Mouse (Mus musculus): ENCODE data around the gene Ppm1n. TPM values are rescaled to one million over a fixed set of nuclear protein-coding genes. Genes with fewer than 3 reads are reported as not detected.

Gene Ppm1n
- polyA plus RNA-seq, 1 experiment from 2014 or later = not detected

- peaks cover 10% of the 10 kb centered on the region; the same call in 1 of the 2 replicates for H3K4me1 ChIP-seq
- ATAC-seq (ENCODE audit: low FRiP score, low read depth) = no peak
- no peak overlapping the region for H3K27ac ChIP-seq
- no peaks in the 10 kb centered on the region for H3K9me3 ChIP-seq
- H3K36me3 ChIP-seq = peaks cover 16% of the 10 kb centered on the region
- no peaks in the 10 kb centered on the region for H3K27me3 ChIP-seq (replicated peaks)
- H3K9ac ChIP-seq = no peak overlapping the region
- H3K4me3 ChIP-seq = no peak overlapping the region
- no peak overlapping the region for H3K4me2 ChIP-seq (replicated peaks)
- 95% methylated on average over 2 of the region's 2 CpGs for WGBS
Observed at GRCm38 (mm10) chr7:19235092-19235671, 44.7 kb downstream of the Ppm1n start.

DNA sequence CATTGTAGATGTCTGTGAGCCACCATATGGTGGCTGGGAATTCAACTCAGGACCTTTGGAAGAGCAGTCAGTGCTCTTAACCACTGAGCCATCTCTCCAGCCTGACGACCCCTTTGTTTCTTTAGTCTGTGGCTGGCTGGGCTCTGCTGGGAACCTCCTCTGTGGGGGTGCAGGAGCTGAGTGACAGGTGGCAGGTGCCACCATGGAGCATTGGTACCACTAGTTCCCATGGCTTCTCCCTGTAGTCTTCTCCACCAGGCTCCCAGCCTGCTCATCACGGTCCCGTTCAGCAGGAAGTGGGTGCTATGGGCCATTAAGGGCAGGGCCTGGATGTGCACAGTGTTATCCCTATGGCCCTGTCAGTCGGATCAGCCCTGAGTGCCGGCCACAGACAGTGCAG is 45.2 kb downstream of the Ppm1n start:
- WGBS = 82% methylated on average over 5 of the region's 5 CpGs
- H3K9ac ChIP-seq = no peak overlapping the region
- peaks cover 9% of the 10 kb centered on the region for H3K4me1 ChIP-seq
- no peak for ATAC-seq (ENCODE audit: low FRiP score, low read depth)
- no peak overlapping the region for H3K4me2 ChIP-seq (replicated peaks)
- H3K27ac ChIP-seq = no peak overlapping the region
- no peak overlapping the region for H3K4me3 ChIP-seq
- no peaks in the 10 kb centered on the region for H3K9me3 ChIP-seq
- H3K36me3 ChIP-seq = peaks cover 16% of the 10 kb centered on the region
- H3K27me3 ChIP-seq (replicated peaks) = no peaks in the 10 kb centered on the region

- no peak for ATAC-seq (ENCODE audit: low FRiP score, low read depth)
- Histone ChIP-seq H3K9ac (no peak overlapping the region), H3K4me1 (peaks cover 14% of the 10 kb centered on the region), H3K9me3 (no peaks in the 10 kb centered on the region), H3K27ac (no peak overlapping the region), H3K4me2 (replicated peaks) (no peak overlapping the region), H3K4me3 (no peak overlapping the region), H3K36me3 (peaks cover 16% of the 10 kb centered on the region), H3K27me3 (replicated peaks) (no peaks in the 10 kb centered on the region)
- 94% methylated on average over 3 of the region's 3 CpGs for WGBS
Observed at GRCm38 (mm10) chr7:19231849-19232248, 48.0 kb downstream of the Ppm1n start.

GRCm38 (mm10) chr7:19230899-19231298 is 49.0 kb downstream of the Ppm1n start:
- H3K4me2 ChIP-seq (replicated peaks) = no peak overlapping the region
- no peak for ATAC-seq (ENCODE audit: low FRiP score, low read depth)
- WGBS = 95% methylated on average over 5 of the region's 5 CpGs
- H3K4me3 ChIP-seq = no peak overlapping the region
- no peaks in the 10 kb centered on the region for H3K9me3 ChIP-seq
- no peaks in the 10 kb centered on the region for H3K27me3 ChIP-seq (replicated peaks)
- peaks cover 17% of the 10 kb centered on the region for H3K36me3 ChIP-seq
- H3K4me1 ChIP-seq = peaks cover 17% of the 10 kb centered on the region
- H3K9ac ChIP-seq = no peak overlapping the region
- no peak overlapping the region for H3K27ac ChIP-seq

GRCm38 (mm10) chr7:19230041-19230580 is 49.8 kb downstream of the Ppm1n start:
- no peak overlapping the region for H3K27ac ChIP-seq
- no peak for ATAC-seq (ENCODE audit: low FRiP score, low read depth)
- H3K27me3 ChIP-seq (replicated peaks) = no peaks in the 10 kb centered on the region
- no peak overlapping the region for H3K9ac ChIP-seq
- no peak overlapping the region for H3K4me3 ChIP-seq
- no peaks in the 10 kb centered on the region for H3K9me3 ChIP-seq
- H3K4me1 ChIP-seq = peaks cover 17% of the 10 kb centered on the region
- H3K36me3 ChIP-seq = peaks cover 19% of the 10 kb centered on the region
- WGBS = 96% methylated on average over 2 of the region's 2 CpGs
- H3K4me2 ChIP-seq (replicated peaks) = peak overlapping the region; percentile 86

DNA sequence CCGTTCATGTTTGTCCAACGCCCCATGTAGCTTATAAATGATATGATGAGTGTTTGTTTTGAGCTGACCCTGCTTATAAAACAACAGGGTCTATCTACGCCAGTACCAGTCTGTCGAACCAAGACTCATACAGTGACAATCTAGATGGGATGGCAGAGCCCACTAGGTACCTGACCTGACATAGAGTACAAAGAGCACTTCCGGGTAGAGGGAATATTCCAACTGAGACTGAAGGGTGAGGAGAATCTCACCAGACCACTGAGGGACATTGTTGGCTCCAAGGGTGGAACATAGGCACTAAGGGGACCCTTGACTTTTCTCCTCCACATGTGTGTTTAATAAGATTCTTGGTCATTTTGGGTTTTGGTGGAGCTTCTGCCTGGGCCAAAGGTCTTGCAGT is 50.5 kb downstream of the Ppm1n start:
- 0 out of 2 replicates have a peak overlapping the region, but pooled peaks have one; percentile 60 for H3K27ac ChIP-seq
- 51% methylated on average over 5 of the region's 5 CpGs for WGBS

DNA sequence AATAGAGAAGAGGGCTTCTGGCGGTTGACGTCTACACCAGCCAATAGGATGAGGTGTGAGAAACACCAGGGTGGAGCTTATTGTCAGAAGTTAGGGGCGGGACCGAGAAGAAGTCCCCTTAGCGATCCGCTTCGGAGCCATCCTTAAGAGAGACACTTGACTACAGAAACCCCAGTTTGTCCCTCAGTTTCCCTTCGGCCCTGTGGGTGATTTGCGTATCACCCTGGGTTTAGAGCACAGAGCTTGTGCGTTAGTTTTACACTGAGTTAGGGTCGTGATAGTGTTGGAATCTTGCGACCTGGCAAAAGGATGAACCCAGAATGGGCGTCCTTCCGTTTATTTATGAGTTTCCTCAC is 51.1 kb downstream of the Ppm1n start:
- under 1% methylated on average over 14 of the region's 14 CpGs for WGBS
- peak overlapping the region; percentile 86 for H3K4me2 ChIP-seq (replicated peaks)
- peak overlapping the region; percentile 64 for H3K9ac ChIP-seq
- peaks cover 19% of the 10 kb centered on the region for H3K36me3 ChIP-seq
- H3K9me3 ChIP-seq = no peaks in the 10 kb centered on the region
- peak overlapping the region; percentile 55 for H3K4me3 ChIP-seq
- H3K4me1 ChIP-seq = peaks cover 17% of the 10 kb centered on the region
- peak overlapping the region; percentile 60; the same call in 1 of the 2 replicates for H3K27ac ChIP-seq
- no peak for ATAC-seq (ENCODE audit: low FRiP score, low read depth)
- no peaks in the 10 kb centered on the region for H3K27me3 ChIP-seq (replicated peaks)

More for the DNA sequence above, 50.5 kb downstream of the Ppm1n start:
- H3K4me2 ChIP-seq (replicated peaks) = peak overlapping the region; percentile 86
- H3K36me3 ChIP-seq = peaks cover 19% of the 10 kb centered on the region
- no peaks in the 10 kb centered on the region for H3K9me3 ChIP-seq
- peak overlapping the region; percentile 64 for H3K9ac ChIP-seq
- H3K4me1 ChIP-seq = peaks cover 17% of the 10 kb centered on the region
- no peaks in the 10 kb centered on the region for H3K27me3 ChIP-seq (replicated peaks)
- peak overlapping the region; percentile 55 for H3K4me3 ChIP-seq
- no peak for ATAC-seq (ENCODE audit: low FRiP score, low read depth)

DNA sequence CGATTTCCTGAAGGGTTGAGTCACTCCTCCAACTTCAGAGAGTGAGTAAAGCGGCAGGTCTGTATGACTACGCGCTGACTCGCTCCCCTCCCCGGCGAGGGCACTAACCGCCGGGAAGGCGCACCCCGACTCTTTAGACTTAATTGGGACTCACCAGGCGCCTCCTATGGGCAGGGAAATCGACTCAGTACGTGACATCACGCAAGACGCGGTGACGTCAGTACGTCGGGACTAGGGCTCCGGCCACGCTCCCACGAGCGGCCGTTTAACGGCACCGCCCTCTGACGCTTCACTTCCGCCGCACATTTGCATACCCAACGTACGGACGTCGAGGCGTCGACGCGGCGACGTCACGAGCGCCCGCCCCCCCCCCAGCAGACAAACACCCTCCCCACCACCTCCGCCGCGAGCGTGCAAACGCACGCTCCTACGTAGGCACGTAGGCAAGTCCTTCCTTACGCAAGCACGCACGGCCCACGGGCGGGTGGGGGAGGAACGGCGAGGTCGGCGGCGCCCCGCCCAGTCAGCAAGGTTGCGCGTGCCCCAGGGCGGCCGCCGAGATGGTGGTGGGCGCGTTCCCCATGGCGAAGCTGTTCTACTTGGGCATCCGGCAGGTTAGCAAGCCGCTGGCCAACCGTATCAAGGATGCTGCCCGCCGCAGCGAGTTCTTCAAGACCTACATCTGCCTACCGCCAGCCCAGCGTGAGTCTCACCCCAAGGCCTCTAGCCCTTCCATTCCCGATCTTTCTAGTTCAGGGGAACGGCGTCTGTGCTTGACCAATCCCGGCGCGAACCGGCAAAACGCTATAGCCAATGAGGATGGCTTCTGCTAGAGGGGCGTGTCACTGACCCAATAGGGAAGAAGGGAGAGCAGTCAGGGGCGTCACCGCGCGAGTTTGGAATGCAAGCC is 51.7 kb downstream of the Ppm1n start, which contains the start of gene Opa3:
Gene Opa3 (plus strand): TSS at position 452 of the 910 bp plus-strand sequence.
- Histone ChIP-seq H3K4me3 (peak within 1 kb of the TSS; percentile 55), H3K27ac (peak within 1 kb of the TSS; percentile 97)
- under 1% methylated on average over 91 of the region's 91 CpGs for WGBS

DNA sequence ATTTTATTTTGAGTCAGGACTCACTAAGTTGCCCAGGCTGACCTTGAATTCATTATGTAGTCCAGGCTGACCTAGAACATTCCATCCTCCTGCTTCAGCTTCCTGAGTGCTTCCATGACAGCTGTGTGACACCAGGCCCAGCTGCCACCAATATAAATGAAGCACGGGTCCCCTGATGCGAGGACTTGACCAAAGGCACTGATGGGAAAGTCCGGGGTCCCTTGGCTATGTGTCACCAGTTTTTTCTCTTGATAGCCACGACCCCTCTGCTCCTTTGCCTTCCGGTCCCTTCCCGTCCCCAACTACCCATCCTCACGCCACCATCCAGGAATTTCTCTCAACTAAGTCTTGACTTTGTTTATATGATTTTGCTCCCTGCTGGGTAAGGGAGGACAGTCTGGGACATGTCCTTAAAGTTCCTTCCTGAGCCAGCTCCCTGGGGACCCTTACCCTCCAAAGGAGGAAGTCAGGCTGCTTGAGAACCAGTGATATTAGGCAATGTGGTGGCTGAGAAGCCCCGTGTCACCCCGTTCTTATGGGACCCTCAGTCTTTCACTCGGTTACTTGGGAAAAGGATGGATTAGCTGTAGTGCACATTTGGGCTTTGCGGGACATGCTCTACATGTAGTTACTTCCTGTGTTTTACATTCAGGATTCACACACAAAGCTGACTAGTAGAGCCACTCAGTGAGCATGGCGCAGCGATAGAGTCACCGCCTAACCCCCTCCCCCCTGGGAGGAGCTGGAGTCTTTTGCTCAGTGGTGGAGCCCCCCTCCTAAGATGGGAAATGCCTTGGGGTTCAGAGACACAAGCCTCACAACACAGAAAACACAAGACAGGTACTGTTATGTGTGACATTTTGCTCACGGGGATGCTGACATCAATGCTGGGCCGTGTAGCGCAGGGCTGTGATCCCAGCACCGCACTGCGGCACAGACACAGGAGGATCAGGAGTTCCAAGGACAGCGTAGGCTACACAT is 52.8 kb downstream of the Ppm1n start:
- 20% methylated on average over 20 of the region's 20 CpGs for whole genome bisulfite sequencing
- Histone ChIP-seq H3K9ac (peak overlapping the region; percentile 62), H3K36me3 (peaks cover 13% of the 10 kb centered on the region), H3K9me3 (no peaks in the 10 kb centered on the region), H3K4me2 (replicated peaks) (peak overlapping the region; percentile 86), H3K27ac (peak overlapping the region; percentile 58), H3K27me3 (replicated peaks) (no peaks in the 10 kb centered on the region), H3K4me1 (peaks cover 17% of the 10 kb centered on the region), H3K4me3 (peak overlapping the region; percentile 55)
- ATAC-seq (ENCODE audit: low FRiP score, low read depth) = peak; percentile 19

More for the DNA sequence above, 51.7 kb downstream of the Ppm1n start, which contains the start of gene Opa3:
- peak within 1 kb of the TSS; percentile 70 for H3K9ac ChIP-seq
- no peaks in the 10 kb centered on the region for H3K9me3 ChIP-seq
- peaks cover 18% of the 10 kb centered on the region for H3K36me3 ChIP-seq
- peaks cover 17% of the 10 kb centered on the region for H3K4me1 ChIP-seq
- peak; percentile 97 for ATAC-seq (ENCODE audit: low FRiP score, low read depth)
- no peaks in the 10 kb centered on the region for H3K27me3 ChIP-seq (replicated peaks)
- peak within 1 kb of the TSS; percentile 86 for H3K4me2 ChIP-seq (replicated peaks)

Measured in neural tube, embryonic 12.5 days (tissue).